Mouse (Mus musculus): ENCODE measurements around the gene Clstn1.
A peak's percentile ranks its signal among the peaks of the same experiment; 100 is the strongest.

DNA sequence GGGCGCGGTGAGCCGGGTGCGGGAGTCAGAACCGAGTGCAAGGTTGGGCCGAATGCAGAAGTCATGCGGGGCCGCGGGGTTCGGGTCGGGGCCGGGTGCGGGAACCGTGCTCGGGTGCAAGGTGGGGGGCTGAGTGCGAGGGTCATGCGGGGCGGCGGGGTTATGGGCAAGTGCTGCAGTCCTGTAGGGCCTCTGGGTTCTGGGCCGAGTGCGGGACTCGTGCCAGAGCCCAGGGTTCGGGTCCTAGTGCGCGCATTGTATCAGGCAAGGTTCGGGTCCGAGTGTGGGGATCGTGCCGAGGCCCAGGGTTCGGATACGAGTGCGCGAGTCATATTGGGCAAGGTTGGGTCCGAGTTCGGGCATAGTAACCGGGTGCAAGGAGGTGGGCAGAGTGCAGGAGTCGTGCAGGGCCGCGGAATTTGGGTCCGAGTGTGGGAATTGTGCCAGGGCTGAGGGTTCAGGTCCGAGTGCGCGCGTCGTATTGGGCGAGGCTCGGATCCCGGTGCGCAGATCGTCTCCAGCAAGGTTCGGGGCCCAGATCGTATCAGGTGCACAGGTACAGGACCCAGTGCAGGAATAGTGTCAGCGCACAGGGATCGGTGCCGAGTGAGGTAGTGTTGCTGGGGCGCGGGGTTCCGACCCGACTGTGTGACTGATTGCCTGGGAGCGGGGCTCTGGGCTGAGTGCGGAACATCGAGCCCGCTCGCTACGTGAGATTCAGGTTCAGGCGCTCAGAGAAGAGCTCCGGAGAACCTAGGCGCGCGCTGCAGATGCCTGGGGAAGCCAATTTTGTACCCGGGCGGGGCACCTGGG lies 721 bp downstream of the Clstn1 start:
- TF ChIP-seq CTCF (IDR thresholded peaks at IDR 0.05; ENCODE audit: borderline replicate concordance, insufficient read depth, low read depth, low read length) (no peak), POLR2A (IDR thresholded peaks at IDR 0.05; ENCODE audit: borderline replicate concordance, insufficient read depth, low read length) (peak; percentile 9; the same call in 1 of the 2 replicates)

Measured in cerebellum, adult 2 months (tissue).